Mouse (Mus musculus): ENCODE measurements around the gene Eif4a1.

DNA sequence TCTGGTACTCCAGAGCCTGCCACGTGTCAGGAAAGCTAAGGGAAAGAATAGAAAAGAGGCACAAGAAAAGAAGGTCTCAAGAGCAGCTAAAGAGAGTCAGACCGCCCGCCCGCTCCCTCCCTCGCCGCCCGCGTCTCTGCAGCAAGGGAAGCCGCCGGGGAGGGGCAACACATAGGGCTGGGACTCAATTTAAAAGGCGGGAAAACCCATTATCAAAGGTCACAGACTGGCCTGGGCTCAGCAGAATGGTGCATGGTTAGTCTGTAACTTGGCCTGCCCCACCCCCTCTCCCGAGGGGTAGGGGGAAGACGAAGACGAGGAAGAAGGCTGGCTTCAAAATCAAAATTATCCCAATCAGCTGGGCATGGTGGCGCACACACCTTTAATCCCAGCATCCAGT lies 46.4 kb upstream of the Eif4a1 start:
- no peak for TF ChIP-seq CTCF (IDR thresholded peaks at IDR 0.05; ENCODE audit: low read depth)
- no peak for TF ChIP-seq EP300 (IDR thresholded peaks at IDR 0.05; ENCODE audit: low read depth)
